Mouse (Mus musculus) C2C12 (cell line): ENCODE data around the gene C130060K24Rik.

ENCODE experiments used
- CEBPB ChIP-seq: IDR thresholded peaks from one replicate; pipeline ENCODE4 v1.6.1; 2011; ENCODE audit warnings: low read depth, mild to moderate bottlenecking, control low read depth, moderate library complexity
- CTCF ChIP-seq: IDR thresholded peaks from one replicate; pipeline ENCODE4 v1.5.1; 2011; ENCODE audit not compliant: control insufficient read depth, insufficient read depth, insufficient read length
- FOSL1 ChIP-seq: IDR thresholded peaks from one replicate; pipeline ENCODE4 v1.8.0; 2011; ENCODE audit warnings: mild to moderate bottlenecking, low read length; ENCODE audit not compliant: poor library complexity, insufficient read depth, severe bottlenecking
- MAX ChIP-seq: IDR thresholded peaks from one replicate; pipeline ENCODE4 v1.6.1; 2011; ENCODE audit warnings: mild to moderate bottlenecking, control low read depth
- MYOD1 ChIP-seq: IDR thresholded peaks from one replicate; pipeline ENCODE4 v1.6.1; 2011; ENCODE audit warnings: low read depth; ENCODE audit not compliant: control insufficient read depth, insufficient read length
- MYOG ChIP-seq: IDR thresholded peaks from one replicate; pipeline ENCODE4 v1.6.1; 2011; ENCODE audit not compliant: control insufficient read depth, insufficient read length; ENCODE audit errors: extremely low read depth
- USF1 ChIP-seq: IDR thresholded peaks from one replicate; pipeline ENCODE4 v1.6.1; 2011; ENCODE audit warnings: low read depth, mild to moderate bottlenecking, control low read depth, moderate library complexity

GRCm38 (mm10) chr6:65472455-65472854, 91.5 kb downstream of the C130060K24Rik start:
- TF ChIP-seq CTCF (no peak), MYOG (no peak), MAX (no peak), MYOD1 (no peak), USF1 (no peak), CEBPB (no peak), FOSL1 (no peak)
